Mouse (Mus musculus): ENCODE results near the gene Dazap2.
"Not testable (repeated sequence)": the region's sequence is repeated elsewhere in the genome, so short reads cannot be mapped to it uniquely, and the experiment has no call there.

Gene Dazap2

DNA sequence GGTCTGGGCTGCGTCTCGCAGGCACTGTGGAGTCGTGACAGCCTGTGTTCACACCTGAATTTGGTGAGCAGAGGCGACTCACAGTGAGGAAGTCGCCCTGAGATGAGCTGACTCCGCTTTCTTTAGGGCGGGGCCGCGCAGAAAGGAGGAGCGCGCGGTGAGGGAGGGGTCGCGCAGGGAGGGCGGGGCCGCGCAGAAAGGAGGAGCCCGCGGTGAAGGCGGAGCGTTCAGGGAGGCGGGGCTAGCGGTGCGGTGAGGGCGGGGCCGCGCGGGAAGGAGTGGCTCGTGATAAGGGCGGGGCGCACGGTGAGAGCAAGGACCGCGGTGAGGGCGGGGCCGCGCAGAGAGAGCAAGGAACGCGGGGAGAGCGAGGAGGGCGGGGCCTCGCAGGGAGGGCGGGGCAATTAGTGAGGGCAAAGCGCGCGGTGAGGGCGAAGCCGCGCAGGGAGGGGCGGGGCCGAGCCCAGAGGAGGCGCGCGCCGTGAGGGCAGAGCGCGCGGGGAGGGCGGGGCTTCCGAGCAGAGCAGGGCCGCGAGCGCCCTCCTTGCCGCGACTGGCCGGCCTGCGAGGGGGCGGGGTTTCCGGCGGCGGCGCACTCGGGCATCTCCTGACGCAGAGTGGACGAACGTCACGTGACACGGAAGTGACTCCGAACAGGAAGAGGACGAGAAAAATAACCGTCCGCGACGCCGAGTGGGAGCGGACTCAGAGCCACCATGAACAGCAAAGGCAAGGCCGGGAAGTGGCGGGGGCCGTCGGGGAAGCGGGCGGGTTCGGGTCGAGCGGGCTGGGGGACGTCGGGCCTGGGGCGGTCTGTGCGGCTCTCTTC lies at the start of gene Dazap2:
Gene Dazap2, plus strand, starts transcription at position 354 of the 829 bp plus-strand sequence.
- peak; percentile 99 for DNase-seq

GRCm38 (mm10) chr15:100566531-100566930 lies 48.6 kb upstream of the Dazap2 start:
- DNase-seq: no peak

GRCm38 (mm10) chr15:100569239-100569638 lies 45.9 kb upstream of the Dazap2 start:
- DNase-seq: no peak

GRCm38 (mm10) chr15:100573946-100574345 lies 41.2 kb upstream of the Dazap2 start:
- no peak for DNase-seq

GRCm38 (mm10) chr15:100574378-100574777 lies 40.8 kb upstream of the Dazap2 start:
- no peak for DNase-seq

- no peak for DNase-seq
These were observed 39.8 kb upstream of the Dazap2 start for GRCm38 (mm10) chr15:100575366-100575765.

GRCm38 (mm10) chr15:100576392-100576791 lies 38.8 kb upstream of the Dazap2 start:
- no peak for DNase-seq

- no peak for DNase-seq
These were observed 38.3 kb upstream of the Dazap2 start for GRCm38 (mm10) chr15:100576810-100577209.

GRCm38 (mm10) chr15:100577972-100578371 lies 37.2 kb upstream of the Dazap2 start:
- no peak for DNase-seq

GRCm38 (mm10) chr15:100580108-100580507 lies 35.0 kb upstream of the Dazap2 start:
- no peak for DNase-seq

DNA sequence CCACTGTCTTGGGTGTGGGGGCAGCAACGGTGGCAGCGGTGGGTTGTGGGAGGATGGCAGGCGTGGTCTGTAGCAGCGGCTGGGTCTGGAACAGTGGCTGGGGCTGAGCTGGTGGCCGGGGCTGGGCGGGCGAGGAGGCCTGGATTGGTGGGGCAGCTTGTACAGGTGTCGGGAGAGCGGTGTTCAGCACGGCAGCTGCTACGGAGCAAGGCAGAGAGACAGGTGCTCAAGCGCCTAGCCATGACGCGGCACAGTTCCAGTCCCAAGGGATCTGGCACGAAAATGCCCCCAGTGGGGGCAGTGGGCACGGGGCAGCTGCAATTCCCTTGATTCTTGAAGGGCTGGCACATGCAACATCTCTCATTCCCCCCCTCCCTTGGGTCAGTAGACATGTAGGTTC lies 29.2 kb upstream of the Dazap2 start:
- DNase-seq: no peak

- no peak for DNase-seq
These were observed 28.0 kb upstream of the Dazap2 start for GRCm38 (mm10) chr15:100587166-100587565.

GRCm38 (mm10) chr15:100588297-100588696 lies 26.9 kb upstream of the Dazap2 start:
- no peak for DNase-seq

- no peak for DNase-seq
These were observed 24.7 kb upstream of the Dazap2 start for GRCm38 (mm10) chr15:100590436-100590835.

DNA sequence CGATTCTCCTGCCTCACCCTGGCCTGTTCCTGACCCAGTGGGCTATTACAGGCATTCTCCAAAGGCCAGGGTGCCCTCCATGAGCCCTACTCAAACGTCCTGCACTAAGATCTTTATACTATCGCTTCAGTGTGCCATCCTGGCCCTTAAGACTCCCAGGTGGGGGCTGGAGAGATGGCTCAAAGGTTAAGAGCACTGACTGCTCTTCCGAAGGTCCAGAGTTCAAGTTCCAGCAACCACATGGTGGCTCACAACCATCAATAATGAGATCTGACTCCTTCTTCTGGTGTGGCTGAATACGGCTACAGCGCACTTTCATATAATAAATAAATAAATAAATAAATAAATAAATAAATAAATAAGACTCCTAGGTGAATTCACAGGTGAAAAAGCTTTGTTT lies 22.3 kb upstream of the Dazap2 start:
- DNase-seq: no peak

DNA sequence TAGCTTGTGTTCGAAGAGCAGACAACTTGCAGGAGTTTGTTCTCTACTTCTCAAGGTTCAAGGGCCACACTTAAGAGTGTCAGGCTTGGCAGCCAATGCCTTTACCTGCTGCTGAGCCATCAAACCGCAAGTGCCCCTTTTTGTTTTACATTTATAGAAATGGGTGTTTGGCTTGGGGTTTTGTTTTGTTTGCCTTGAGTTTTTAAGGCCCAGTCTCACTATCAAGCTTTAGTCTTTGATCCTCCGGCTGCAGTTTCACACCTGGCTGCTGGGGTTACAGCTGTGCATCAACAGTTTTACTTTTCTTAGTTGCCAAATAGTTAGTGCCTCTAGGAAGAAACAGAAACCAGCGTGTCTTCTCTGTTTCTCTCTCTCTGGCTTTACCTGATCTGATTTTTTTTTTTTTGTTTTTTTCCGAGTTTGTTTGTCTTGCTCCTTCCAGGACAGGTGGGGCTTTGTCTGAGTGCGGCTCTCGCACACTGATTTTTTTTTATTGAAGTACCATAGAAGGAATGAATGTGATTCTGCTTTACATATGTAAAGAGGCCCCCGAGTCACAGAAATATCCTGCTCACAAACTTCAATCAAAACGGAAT lies 16.8 kb upstream of the Dazap2 start:
- no peak for DNase-seq

DNA sequence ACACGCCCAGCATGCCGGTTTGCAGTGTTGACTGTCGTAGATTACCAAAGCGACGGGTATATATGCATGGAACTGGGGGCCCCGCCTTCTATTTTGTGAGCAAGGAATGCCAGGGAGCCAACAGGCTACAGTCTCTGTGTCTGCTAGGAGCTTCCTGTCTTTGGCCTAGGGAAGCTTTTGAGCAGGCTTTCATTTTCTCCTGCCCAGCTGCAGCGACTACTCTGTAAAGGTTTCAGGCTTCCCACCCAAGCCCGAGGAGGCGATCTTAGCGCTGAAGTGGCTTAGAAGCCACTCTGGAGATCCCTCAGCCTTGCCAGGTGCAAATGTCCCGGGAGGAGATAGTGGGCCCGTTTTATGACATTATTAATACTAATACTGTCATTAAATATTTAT lies 16.3 kb upstream of the Dazap2 start:
- peak; percentile 56 for DNase-seq

GRCm38 (mm10) chr15:100599276-100600046 lies 15.7 kb upstream of the Dazap2 start, which contains the start of gene Pou6f1:
Pou6f1 (minus strand) TSS chr15:100599984.
- peak; percentile 68 for DNase-seq

DNA sequence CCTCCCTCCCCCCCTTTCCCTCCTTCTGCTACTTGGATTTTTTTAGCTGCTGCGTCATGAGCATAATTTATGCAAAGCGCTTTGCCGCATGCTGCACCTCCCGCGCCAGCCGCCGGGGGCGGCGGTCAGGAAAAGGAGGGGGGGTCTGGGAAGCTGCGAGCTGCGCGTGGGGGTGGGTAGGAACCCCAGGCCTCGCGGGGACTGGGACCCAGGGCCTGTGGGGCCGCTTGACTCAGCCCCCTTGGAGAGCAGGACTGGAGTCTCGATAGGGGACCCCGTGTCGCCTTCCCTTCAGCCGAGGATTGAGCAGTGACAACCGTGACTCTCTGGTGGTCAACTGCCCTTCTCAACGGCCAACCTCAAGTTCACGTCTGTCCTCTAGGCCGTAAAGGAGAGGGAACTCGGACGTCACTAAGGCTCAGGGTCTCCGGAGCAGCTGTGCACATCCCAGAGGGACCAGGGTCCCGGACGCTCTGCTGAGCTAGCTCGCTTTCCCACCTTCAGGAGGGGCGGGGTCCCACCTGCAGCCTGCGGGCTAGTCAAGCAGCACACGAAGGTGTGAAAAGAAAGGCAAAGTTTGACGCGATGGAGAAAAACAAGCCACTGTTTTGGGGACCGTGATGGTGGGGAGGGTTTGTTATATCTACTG lies 15.0 kb upstream of the Dazap2 start:
- peak; percentile 81 for DNase-seq

GRCm38 (mm10) chr15:100600696-100601272 lies 14.4 kb upstream of the Dazap2 start:
- no peak for DNase-seq

- DNase-seq: no peak
These were observed 13.5 kb upstream of the Dazap2 start for GRCm38 (mm10) chr15:100601669-100602068.

GRCm38 (mm10) chr15:100606677-100607076 lies 8.5 kb upstream of the Dazap2 start:
- DNase-seq: not testable (repeated sequence)

GRCm38 (mm10) chr15:100611951-100612350 lies 3.2 kb upstream of the Dazap2 start:
- DNase-seq: no peak

Measured in cerebellum, adult 9-11 months (tissue).